Mouse (Mus musculus): ENCODE measurements around the gene Tbrg1. TPM values are rescaled to one million over a fixed set of nuclear protein-coding genes. Genes with fewer than 3 reads are reported as not detected.
A peak's percentile ranks its signal among the peaks of the same experiment; 100 is the strongest.

Gene Tbrg1
- 34.5 and 61.7 TPM in 2 replicates for polyA plus RNA-seq (2012; ENCODE audit: insufficient read depth, low replicate concordance)

DNA sequence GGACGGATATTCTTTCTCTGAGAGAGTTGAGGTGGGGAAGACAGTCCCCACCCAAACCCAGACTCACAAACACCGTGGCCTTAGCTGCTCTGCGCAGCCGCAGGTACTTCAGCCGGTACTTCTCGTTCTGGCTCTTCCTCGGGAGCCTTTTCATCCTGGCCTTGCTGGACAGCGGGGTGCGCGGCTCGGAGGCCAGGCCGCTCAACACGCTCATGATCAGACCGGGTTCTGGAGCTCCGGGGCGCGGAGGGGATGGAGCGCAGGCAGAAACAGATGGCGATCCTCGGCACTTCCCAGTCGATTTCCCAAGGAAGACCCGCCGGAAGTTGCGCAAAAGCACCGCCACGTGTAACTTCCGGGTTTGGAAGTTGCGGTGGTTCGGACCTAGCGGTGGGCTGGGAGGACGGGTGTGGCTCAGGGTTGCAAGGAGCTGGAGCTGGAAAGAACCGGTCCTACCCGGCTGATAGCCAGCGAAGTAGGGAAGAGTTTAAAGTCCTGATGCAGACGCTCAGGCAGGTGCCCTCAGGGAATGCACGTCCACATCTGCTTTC, at the start of gene Tbrg1:
TSS of gene Tbrg1 (minus strand) at position 382 of the 551 bp plus-strand sequence.
- peaks cover 6% of the 10 kb centered on the region for H3K27me3 ChIP-seq (replicated peaks)
- H3K9me3 ChIP-seq: no peaks in the 10 kb centered on the region
- H3K4me1 ChIP-seq: peaks cover 20% of the 10 kb centered on the region; the same call in 1 of the 2 replicates
- TF ChIP-seq FLI1 (IDR thresholded peaks at IDR 0.05; ENCODE audit: low read length): peak; percentile 75; the same call in 1 of the 2 replicates
- TF ChIP-seq GATA1 (IDR thresholded peaks at IDR 0.05; ENCODE audit: borderline replicate concordance, low read length): no peak
- H3K36me3 ChIP-seq (replicated peaks; ENCODE audit: low read length): peaks cover 34% of the 10 kb centered on the region
- H3K4me3 ChIP-seq (replicated peaks): peak within 1 kb of the TSS; percentile 96

DNA sequence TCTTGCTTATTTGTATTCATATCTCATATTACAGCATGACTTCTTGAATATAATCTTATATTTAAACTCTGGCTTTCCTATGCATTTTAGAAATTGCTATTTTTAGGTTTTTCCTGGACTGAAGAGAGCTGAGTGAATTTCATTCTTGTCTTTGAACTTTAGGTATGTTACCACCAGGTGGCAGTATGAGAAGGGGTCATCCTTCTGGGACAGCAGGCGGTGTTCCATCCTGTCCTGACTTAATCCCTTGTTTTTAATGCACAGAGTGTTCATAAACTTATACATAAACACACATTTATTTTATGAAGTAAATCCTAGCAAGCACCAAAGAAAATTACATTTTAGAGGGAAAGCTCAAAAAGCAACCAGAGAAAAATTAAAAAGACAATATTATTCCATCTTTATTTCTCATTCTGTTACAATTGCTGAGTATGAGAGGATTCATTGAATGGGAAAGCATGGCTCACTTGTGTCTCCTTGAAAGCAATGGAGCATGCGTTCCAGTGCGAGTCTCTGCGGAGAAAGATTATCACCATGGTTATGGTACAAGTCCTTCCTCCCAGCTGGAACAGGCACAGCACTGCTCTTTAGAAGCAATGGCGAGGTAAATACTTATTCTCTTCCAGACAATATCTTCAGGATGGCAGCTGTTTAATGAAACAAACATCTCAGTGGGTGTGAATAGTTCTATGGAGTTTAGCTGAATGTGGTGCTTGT, 33.0 kb upstream of the Tbrg1 start:
- no peak overlapping the region for H3K4me3 ChIP-seq (replicated peaks)
- no peaks in the 10 kb centered on the region for H3K36me3 ChIP-seq (replicated peaks; ENCODE audit: low read length)
- no peaks in the 10 kb centered on the region for H3K9me3 ChIP-seq
- no peak for TF ChIP-seq GATA1 (IDR thresholded peaks at IDR 0.05; ENCODE audit: borderline replicate concordance, low read length)
- no peak for TF ChIP-seq FLI1 (IDR thresholded peaks at IDR 0.05; ENCODE audit: low read length)
- no peaks in the 10 kb centered on the region for H3K4me1 ChIP-seq
- H3K27me3 ChIP-seq (replicated peaks): no peaks in the 10 kb centered on the region

DNA sequence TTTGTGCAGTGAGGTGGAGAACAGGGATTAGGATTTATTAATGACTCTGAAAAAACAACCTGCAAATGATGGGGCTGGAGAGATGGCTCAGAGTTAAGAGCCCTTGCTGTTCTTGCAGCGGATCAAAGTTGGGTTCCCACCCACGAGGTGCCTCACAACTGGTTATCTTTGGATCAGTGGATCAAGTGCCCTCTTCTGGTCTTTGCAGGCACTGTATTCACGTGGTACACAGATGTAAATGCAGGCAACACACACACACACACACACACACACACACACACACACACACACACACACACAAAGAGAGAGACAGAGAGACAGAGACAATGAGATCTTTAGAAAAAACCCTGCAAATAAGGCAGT, 30.8 kb upstream of the Tbrg1 start:
- H3K4me3 ChIP-seq (replicated peaks): no peak overlapping the region
- H3K27me3 ChIP-seq (replicated peaks): no peaks in the 10 kb centered on the region
- TF ChIP-seq GATA1 (IDR thresholded peaks at IDR 0.05; ENCODE audit: borderline replicate concordance, low read length): no peak
- no peak for TF ChIP-seq FLI1 (IDR thresholded peaks at IDR 0.05; ENCODE audit: low read length)
- H3K9me3 ChIP-seq: no peaks in the 10 kb centered on the region
- H3K36me3 ChIP-seq (replicated peaks; ENCODE audit: low read length): no peaks in the 10 kb centered on the region
- no peaks in the 10 kb centered on the region for H3K4me1 ChIP-seq

DNA sequence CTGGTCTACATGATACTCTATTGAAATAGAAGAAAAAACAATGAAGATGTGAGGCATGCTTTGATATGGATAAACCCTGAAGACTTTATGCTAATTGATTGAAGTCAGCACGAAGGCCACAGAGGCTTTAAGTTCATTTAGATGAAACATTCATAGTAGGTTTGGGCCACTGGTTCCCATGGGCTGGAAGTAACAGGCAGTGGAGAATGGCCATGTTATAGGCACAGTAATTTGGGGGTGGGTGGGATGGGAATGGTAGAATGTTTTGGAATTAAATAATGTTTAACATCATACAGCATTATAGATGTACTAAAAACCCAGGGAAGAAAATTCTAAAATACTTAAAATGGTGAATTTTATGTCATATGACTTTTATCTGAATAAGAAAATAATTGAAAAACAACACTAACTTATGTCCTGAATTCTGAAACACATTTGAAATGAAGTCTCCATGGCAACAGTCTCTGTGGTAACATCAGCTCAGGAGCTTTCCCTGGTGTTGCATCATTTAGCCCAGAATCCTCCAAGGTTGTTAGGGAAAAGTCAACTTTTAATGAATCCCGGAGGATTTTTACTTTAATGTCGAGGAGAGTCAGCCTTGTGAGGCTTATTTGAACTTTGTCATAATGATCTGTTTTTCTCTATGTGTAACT, 30.3 kb upstream of the Tbrg1 start:
- H3K4me1 ChIP-seq: no peaks in the 10 kb centered on the region
- H3K9me3 ChIP-seq: no peaks in the 10 kb centered on the region
- no peaks in the 10 kb centered on the region for H3K36me3 ChIP-seq (replicated peaks; ENCODE audit: low read length)
- H3K4me3 ChIP-seq (replicated peaks): no peak overlapping the region
- no peaks in the 10 kb centered on the region for H3K27me3 ChIP-seq (replicated peaks)
- TF ChIP-seq GATA1 (IDR thresholded peaks at IDR 0.05; ENCODE audit: borderline replicate concordance, low read length) (no peak), FLI1 (IDR thresholded peaks at IDR 0.05; ENCODE audit: low read length) (no peak)

DNA sequence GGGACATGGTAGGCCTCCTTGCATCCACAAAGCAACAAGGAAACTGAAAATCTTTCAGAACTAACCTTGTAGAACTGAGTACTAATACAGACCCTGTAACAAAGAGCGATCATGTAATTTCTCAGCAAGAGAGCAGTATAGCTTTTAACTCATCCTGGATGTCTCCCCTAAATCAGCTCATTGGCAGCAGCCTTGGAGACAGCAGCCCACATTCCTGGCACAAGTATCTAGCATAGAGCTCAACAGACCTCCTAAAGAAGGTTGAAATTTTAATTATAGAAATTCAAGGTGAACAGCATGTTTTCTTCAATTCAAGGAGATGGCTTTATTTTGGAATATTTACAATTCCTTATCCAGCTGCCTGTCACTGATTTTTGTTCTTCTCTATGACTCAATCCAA, 24.0 kb upstream of the Tbrg1 start:
- no peaks in the 10 kb centered on the region for H3K9me3 ChIP-seq
- no peaks in the 10 kb centered on the region for H3K4me1 ChIP-seq
- no peaks in the 10 kb centered on the region for H3K27me3 ChIP-seq (replicated peaks)
- TF ChIP-seq GATA1 (IDR thresholded peaks at IDR 0.05; ENCODE audit: borderline replicate concordance, low read length) (no peak), FLI1 (IDR thresholded peaks at IDR 0.05; ENCODE audit: low read length) (no peak)
- no peak overlapping the region for H3K4me3 ChIP-seq (replicated peaks)
- H3K36me3 ChIP-seq (replicated peaks; ENCODE audit: low read length): no peaks in the 10 kb centered on the region

DNA sequence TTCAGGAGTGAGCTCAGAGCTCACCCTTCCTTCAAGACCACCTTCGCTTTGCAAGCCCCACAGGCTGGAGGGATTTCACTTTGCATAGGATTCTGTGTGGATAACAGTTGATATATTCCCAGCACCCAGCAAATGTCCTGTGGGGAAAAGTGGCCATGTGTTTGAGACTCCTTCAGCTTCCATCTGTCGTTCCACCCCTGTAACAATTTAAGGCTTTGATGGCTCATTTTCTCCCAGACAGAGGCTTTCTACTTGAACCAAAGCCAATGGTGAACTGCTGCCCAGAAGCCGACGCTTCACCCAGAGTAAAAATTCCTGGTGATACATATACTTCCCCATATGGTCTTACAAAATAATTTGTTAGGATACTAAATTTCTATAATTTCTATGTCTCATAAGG, 18.2 kb upstream of the Tbrg1 start:
- no peaks in the 10 kb centered on the region for H3K27me3 ChIP-seq (replicated peaks)
- H3K4me3 ChIP-seq (replicated peaks): no peak overlapping the region
- no peaks in the 10 kb centered on the region for H3K4me1 ChIP-seq
- peaks cover 5% of the 10 kb centered on the region for H3K9me3 ChIP-seq
- TF ChIP-seq FLI1 (IDR thresholded peaks at IDR 0.05; ENCODE audit: low read length): no peak
- TF ChIP-seq GATA1 (IDR thresholded peaks at IDR 0.05; ENCODE audit: borderline replicate concordance, low read length): no peak
- no peaks in the 10 kb centered on the region for H3K36me3 ChIP-seq (replicated peaks; ENCODE audit: low read length)

DNA sequence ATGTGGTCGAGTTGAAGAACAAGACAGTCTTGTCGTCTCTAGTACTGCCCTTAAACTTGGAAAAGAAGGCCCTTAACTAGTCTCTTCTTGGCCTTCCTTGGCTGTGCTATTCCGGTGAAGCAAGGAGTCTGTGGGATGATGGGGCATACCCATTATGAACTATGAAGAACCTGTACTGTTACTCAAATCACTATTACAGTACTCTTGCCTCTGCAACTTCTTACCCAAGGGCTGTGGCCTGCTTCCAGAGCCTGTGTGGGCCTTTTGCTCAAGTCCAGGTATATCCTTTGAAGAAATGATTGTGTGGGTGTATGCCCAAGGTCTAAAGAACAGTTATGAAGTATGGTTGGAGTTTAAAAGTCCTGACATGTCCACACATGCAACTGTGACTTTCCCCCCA, 13.1 kb upstream of the Tbrg1 start:
- peaks cover 5% of the 10 kb centered on the region for H3K9me3 ChIP-seq

DNA sequence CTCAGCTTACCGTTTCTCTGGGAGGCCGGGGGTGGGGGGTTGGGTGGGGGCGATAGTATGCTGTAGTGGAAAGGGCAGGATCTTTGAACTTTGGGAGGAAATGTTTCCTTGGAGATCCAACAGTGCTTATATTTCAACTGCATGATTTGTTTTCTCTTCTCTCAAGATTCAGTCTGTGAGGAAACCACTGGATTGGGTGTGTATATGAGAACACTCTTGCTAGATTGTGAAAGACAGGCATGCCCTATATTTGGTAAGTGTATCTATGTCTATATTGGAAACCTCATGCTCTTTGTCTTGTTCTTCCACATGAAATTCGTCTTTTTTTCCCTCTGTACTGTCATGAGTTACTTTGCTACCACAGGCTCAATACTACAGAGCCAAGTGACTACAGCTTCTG, 12.6 kb upstream of the Tbrg1 start:
- Histone ChIP-seq H3K4me1 (peaks cover 3% of the 10 kb centered on the region), H3K4me3 (replicated peaks) (no peak overlapping the region), H3K36me3 (replicated peaks; ENCODE audit: low read length) (no peaks in the 10 kb centered on the region), H3K9me3 (peaks cover 5% of the 10 kb centered on the region), H3K27me3 (replicated peaks) (peaks cover 21% of the 10 kb centered on the region)
- TF ChIP-seq GATA1 (IDR thresholded peaks at IDR 0.05; ENCODE audit: borderline replicate concordance, low read length): no peak
- no peak for TF ChIP-seq FLI1 (IDR thresholded peaks at IDR 0.05; ENCODE audit: low read length)

More for the DNA sequence above, 13.1 kb upstream of the Tbrg1 start:
- TF ChIP-seq GATA1 (IDR thresholded peaks at IDR 0.05; ENCODE audit: borderline replicate concordance, low read length): no peak
- TF ChIP-seq FLI1 (IDR thresholded peaks at IDR 0.05; ENCODE audit: low read length): no peak
- H3K4me3 ChIP-seq (replicated peaks): no peak overlapping the region
- H3K4me1 ChIP-seq: peaks cover 3% of the 10 kb centered on the region
- peaks cover 19% of the 10 kb centered on the region for H3K27me3 ChIP-seq (replicated peaks)
- no peaks in the 10 kb centered on the region for H3K36me3 ChIP-seq (replicated peaks; ENCODE audit: low read length)

DNA sequence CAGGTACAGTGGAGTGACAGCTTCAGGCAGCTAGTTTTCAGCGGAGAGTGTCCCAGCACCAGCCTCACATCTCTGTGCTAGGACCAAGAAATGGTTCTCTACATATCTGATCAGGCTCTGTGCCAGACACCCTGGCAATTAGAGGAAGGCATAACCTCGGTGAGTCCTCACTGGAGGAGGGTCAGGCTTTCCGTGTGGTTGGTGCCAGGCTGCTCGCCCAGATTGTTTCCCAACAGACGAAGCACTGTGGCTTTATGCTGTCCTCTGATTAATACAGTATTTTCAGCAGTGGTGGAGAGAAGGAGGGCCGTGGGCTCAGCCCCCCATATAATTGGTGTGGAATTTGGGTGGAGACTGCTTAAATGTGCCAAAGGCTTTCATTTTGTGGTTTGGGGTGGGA, 12.0 kb upstream of the Tbrg1 start, which contains the start of gene Panx3:
TSS of gene Panx3 (minus strand) at position 121 of the 400 bp plus-strand sequence.
- Histone ChIP-seq H3K4me1 (peaks cover 3% of the 10 kb centered on the region), H3K9me3 (peaks cover 5% of the 10 kb centered on the region), H3K36me3 (replicated peaks; ENCODE audit: low read length) (no peaks in the 10 kb centered on the region), H3K4me3 (replicated peaks) (no peak within 1 kb of the TSS), H3K27me3 (replicated peaks) (peaks cover 21% of the 10 kb centered on the region)
- TF ChIP-seq GATA1 (IDR thresholded peaks at IDR 0.05; ENCODE audit: borderline replicate concordance, low read length): no peak
- no peak for TF ChIP-seq FLI1 (IDR thresholded peaks at IDR 0.05; ENCODE audit: low read length)

DNA sequence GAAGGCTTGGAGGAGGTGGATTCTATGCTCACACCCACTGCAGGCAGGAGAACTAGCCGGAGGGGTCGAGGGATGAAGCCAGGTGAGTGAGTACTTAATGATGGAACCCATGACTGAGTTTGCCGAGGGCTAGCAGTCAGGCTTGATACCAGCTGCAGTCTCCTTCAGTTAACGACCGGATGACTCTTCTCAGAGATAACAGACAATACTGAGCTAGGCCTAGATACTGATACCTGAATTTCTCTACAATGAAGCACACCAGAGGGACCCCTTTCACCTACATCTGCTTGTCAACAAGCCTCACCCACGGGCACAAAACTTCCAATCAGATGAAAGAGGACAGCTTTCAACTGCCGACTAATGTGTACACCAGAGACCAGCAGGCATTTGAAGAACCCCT, 8.9 kb upstream of the Tbrg1 start:
- Histone ChIP-seq H3K36me3 (replicated peaks; ENCODE audit: low read length) (no peaks in the 10 kb centered on the region), H3K9me3 (no peaks in the 10 kb centered on the region), H3K27me3 (replicated peaks) (peaks cover 32% of the 10 kb centered on the region), H3K4me1 (peaks cover 3% of the 10 kb centered on the region), H3K4me3 (replicated peaks) (no peak overlapping the region)
- TF ChIP-seq GATA1 (IDR thresholded peaks at IDR 0.05; ENCODE audit: borderline replicate concordance, low read length): no peak
- no peak for TF ChIP-seq FLI1 (IDR thresholded peaks at IDR 0.05; ENCODE audit: low read length)
